Mouse (Mus musculus): Measurements from ENCODE around the gene Fam205a1. TPM values are rescaled to one million over a fixed set of nuclear protein-coding genes. Genes with fewer than 3 reads are reported as not detected.
"Not testable (repeated sequence)": the region's sequence is repeated elsewhere in the genome, so short reads cannot be mapped to it uniquely, and the experiment has no call there.

Fam205a1 gene
- polyA plus RNA-seq (2015; fragmentation: Nextera tagmentation; extraction: Ambion mirVana): not detected in 2 replicates

GRCm38 (mm10) chr4:42853788-42854187, at the start of gene Fam205a1:
Gene Fam205a1, minus strand, starts transcription at chr4:42853888.
- not testable (repeated sequence) for H3K4me2 ChIP-seq; H3K9me3 ChIP-seq; H3K4me1 ChIP-seq; ATAC-seq (ENCODE audit: insufficient number of reproducible peaks, low FRiP score, low TSS enrichment, low read depth); H3K36me3 ChIP-seq; H3K27ac ChIP-seq; H3K9ac ChIP-seq; H3K4me3 ChIP-seq; H3K27me3 ChIP-seq
- WGBS: 92% methylated on average over 1 of the region's 1 CpGs

GRCm38 (mm10) chr4:42902730-42903129, 49.0 kb upstream of the Fam205a1 start:
- H3K27me3 ChIP-seq: no peaks in the 10 kb centered on the region
- no peaks in the 10 kb centered on the region for H3K36me3 ChIP-seq
- no peak overlapping the region for H3K27ac ChIP-seq
- H3K4me1 ChIP-seq: no peaks in the 10 kb centered on the region
- no peak overlapping the region for H3K4me2 ChIP-seq
- H3K9me3 ChIP-seq: no peaks in the 10 kb centered on the region
- H3K4me3 ChIP-seq: no peak overlapping the region
- 89% methylated on average over 5 of the region's 5 CpGs for WGBS
- ATAC-seq (ENCODE audit: insufficient number of reproducible peaks, low FRiP score, low TSS enrichment, low read depth): no peak
- no peak overlapping the region for H3K9ac ChIP-seq

GRCm38 (mm10) chr4:42902174-42902573, 48.5 kb upstream of the Fam205a1 start:
- H3K9ac ChIP-seq: no peak overlapping the region
- H3K27me3 ChIP-seq: no peaks in the 10 kb centered on the region
- ATAC-seq (ENCODE audit: insufficient number of reproducible peaks, low FRiP score, low TSS enrichment, low read depth): no peak
- H3K27ac ChIP-seq: no peak overlapping the region
- WGBS: 55% methylated on average over 9 of the region's 9 CpGs
- no peaks in the 10 kb centered on the region for H3K9me3 ChIP-seq
- no peaks in the 10 kb centered on the region for H3K4me1 ChIP-seq
- no peak overlapping the region for H3K4me3 ChIP-seq
- H3K4me2 ChIP-seq: no peak overlapping the region
- H3K36me3 ChIP-seq: no peaks in the 10 kb centered on the region

GRCm38 (mm10) chr4:42900878-42901277, 47.2 kb upstream of the Fam205a1 start:
- Histone ChIP-seq H3K4me3 (no peak overlapping the region), H3K4me1 (no peaks in the 10 kb centered on the region), H3K9me3 (no peaks in the 10 kb centered on the region), H3K36me3 (no peaks in the 10 kb centered on the region), H3K27ac (no peak overlapping the region), H3K27me3 (no peaks in the 10 kb centered on the region), H3K9ac (no peak overlapping the region), H3K4me2 (no peak overlapping the region)
- WGBS: 72% methylated on average over 5 of the region's 5 CpGs
- no peak for ATAC-seq (ENCODE audit: insufficient number of reproducible peaks, low FRiP score, low TSS enrichment, low read depth)

- no peaks in the 10 kb centered on the region for H3K27me3 ChIP-seq
- no peaks in the 10 kb centered on the region for H3K4me1 ChIP-seq
- no peak overlapping the region for H3K4me3 ChIP-seq
- WGBS: 39% methylated on average over 3 of the region's 3 CpGs
- H3K9me3 ChIP-seq: no peaks in the 10 kb centered on the region
- H3K27ac ChIP-seq: no peak overlapping the region
- ATAC-seq (ENCODE audit: insufficient number of reproducible peaks, low FRiP score, low TSS enrichment, low read depth): no peak
- H3K36me3 ChIP-seq: no peaks in the 10 kb centered on the region
- no peak overlapping the region for H3K9ac ChIP-seq
- no peak overlapping the region for H3K4me2 ChIP-seq
Observed at GRCm38 (mm10) chr4:42898914-42899313, 45.2 kb upstream of the Fam205a1 start.

GRCm38 (mm10) chr4:42895118-42895517, 41.4 kb upstream of the Fam205a1 start:
- no peak overlapping the region for H3K9ac ChIP-seq
- no peak overlapping the region for H3K4me3 ChIP-seq
- WGBS: 75% methylated on average over 7 of the region's 7 CpGs
- no peaks in the 10 kb centered on the region for H3K4me1 ChIP-seq
- no peak overlapping the region for H3K4me2 ChIP-seq
- H3K27me3 ChIP-seq: no peaks in the 10 kb centered on the region
- H3K36me3 ChIP-seq: no peaks in the 10 kb centered on the region
- H3K9me3 ChIP-seq: no peaks in the 10 kb centered on the region
- H3K27ac ChIP-seq: no peak overlapping the region
- no peak for ATAC-seq (ENCODE audit: insufficient number of reproducible peaks, low FRiP score, low TSS enrichment, low read depth)

GRCm38 (mm10) chr4:42891176-42891575, 37.5 kb upstream of the Fam205a1 start:
- H3K36me3 ChIP-seq: no peaks in the 10 kb centered on the region
- no peak overlapping the region for H3K4me3 ChIP-seq
- no peaks in the 10 kb centered on the region for H3K27me3 ChIP-seq
- no peak overlapping the region for H3K9ac ChIP-seq
- no peak overlapping the region for H3K4me2 ChIP-seq
- WGBS: 60% methylated on average over 7 of the region's 7 CpGs
- no peaks in the 10 kb centered on the region for H3K4me1 ChIP-seq
- no peak overlapping the region for H3K27ac ChIP-seq
- no peaks in the 10 kb centered on the region for H3K9me3 ChIP-seq
- no peak for ATAC-seq (ENCODE audit: insufficient number of reproducible peaks, low FRiP score, low TSS enrichment, low read depth)

- H3K27ac ChIP-seq: no peak overlapping the region
- H3K4me2 ChIP-seq: no peak overlapping the region
- WGBS: 85% methylated on average over 6 of the region's 6 CpGs
- H3K27me3 ChIP-seq: no peaks in the 10 kb centered on the region
- H3K4me1 ChIP-seq: no peaks in the 10 kb centered on the region
- no peak overlapping the region for H3K9ac ChIP-seq
- H3K9me3 ChIP-seq: no peaks in the 10 kb centered on the region
- H3K36me3 ChIP-seq: no peaks in the 10 kb centered on the region
- ATAC-seq (ENCODE audit: insufficient number of reproducible peaks, low FRiP score, low TSS enrichment, low read depth): no peak
- H3K4me3 ChIP-seq: no peak overlapping the region
Observed at GRCm38 (mm10) chr4:42888806-42889205, 35.1 kb upstream of the Fam205a1 start.

- no peak for ATAC-seq (ENCODE audit: insufficient number of reproducible peaks, low FRiP score, low TSS enrichment, low read depth)
- Histone ChIP-seq H3K4me2 (no peak overlapping the region), H3K4me3 (no peak overlapping the region), H3K9me3 (no peaks in the 10 kb centered on the region), H3K9ac (no peak overlapping the region), H3K27me3 (no peaks in the 10 kb centered on the region), H3K4me1 (no peaks in the 10 kb centered on the region), H3K36me3 (no peaks in the 10 kb centered on the region), H3K27ac (no peak overlapping the region)
- 79% methylated on average over 6 of the region's 6 CpGs for WGBS
Observed at GRCm38 (mm10) chr4:42886926-42887325, 33.2 kb upstream of the Fam205a1 start.

- Histone ChIP-seq H3K9me3 (no peaks in the 10 kb centered on the region), H3K9ac (no peak overlapping the region), H3K4me3 (no peak overlapping the region), H3K27ac (no peak overlapping the region), H3K36me3 (no peaks in the 10 kb centered on the region), H3K4me2 (no peak overlapping the region), H3K27me3 (no peaks in the 10 kb centered on the region), H3K4me1 (no peaks in the 10 kb centered on the region)
- WGBS: 40% methylated on average over 1 of the region's 1 CpGs
- ATAC-seq (ENCODE audit: insufficient number of reproducible peaks, low FRiP score, low TSS enrichment, low read depth): no peak
Observed at GRCm38 (mm10) chr4:42880677-42880948, 26.9 kb upstream of the Fam205a1 start.

GRCm38 (mm10) chr4:42879829-42880676, 26.4 kb upstream of the Fam205a1 start:
- no peak overlapping the region for H3K4me3 ChIP-seq
- no peaks in the 10 kb centered on the region for H3K9me3 ChIP-seq
- no peak overlapping the region for H3K9ac ChIP-seq
- H3K27ac ChIP-seq: no peak overlapping the region
- no peaks in the 10 kb centered on the region for H3K36me3 ChIP-seq
- no peak overlapping the region for H3K4me2 ChIP-seq
- H3K27me3 ChIP-seq: no peaks in the 10 kb centered on the region
- ATAC-seq (ENCODE audit: insufficient number of reproducible peaks, low FRiP score, low TSS enrichment, low read depth): no peak
- 77% methylated on average over 16 of the region's 16 CpGs for WGBS
- H3K4me1 ChIP-seq: no peaks in the 10 kb centered on the region

GRCm38 (mm10) chr4:42877657-42878056, 24.0 kb upstream of the Fam205a1 start:
- WGBS: 80% methylated on average over 2 of the region's 2 CpGs

More at GRCm38 (mm10) chr4:42877657-42878056, 24.0 kb upstream of the Fam205a1 start:
- Histone ChIP-seq H3K9me3 (no peaks in the 10 kb centered on the region), H3K4me1 (no peaks in the 10 kb centered on the region), H3K9ac (no peak overlapping the region), H3K27me3 (no peaks in the 10 kb centered on the region), H3K36me3 (no peaks in the 10 kb centered on the region), H3K4me2 (no peak overlapping the region), H3K27ac (no peak overlapping the region), H3K4me3 (no peak overlapping the region)
- no peak for ATAC-seq (ENCODE audit: insufficient number of reproducible peaks, low FRiP score, low TSS enrichment, low read depth)

Measured in limb, embryonic 15.5 days (tissue).